Mouse (Mus musculus): ENCODE measurements around the gene Sept8. TPM values are rescaled to one million over a fixed set of nuclear protein-coding genes. Genes with fewer than 3 reads are reported as not detected.
A peak's percentile ranks its signal among the peaks of the same experiment; 100 is the strongest.

The Sept8 gene
- polyA plus RNA-seq, 1 experiment from 2014 or later, result 18.2 TPM

DNA sequence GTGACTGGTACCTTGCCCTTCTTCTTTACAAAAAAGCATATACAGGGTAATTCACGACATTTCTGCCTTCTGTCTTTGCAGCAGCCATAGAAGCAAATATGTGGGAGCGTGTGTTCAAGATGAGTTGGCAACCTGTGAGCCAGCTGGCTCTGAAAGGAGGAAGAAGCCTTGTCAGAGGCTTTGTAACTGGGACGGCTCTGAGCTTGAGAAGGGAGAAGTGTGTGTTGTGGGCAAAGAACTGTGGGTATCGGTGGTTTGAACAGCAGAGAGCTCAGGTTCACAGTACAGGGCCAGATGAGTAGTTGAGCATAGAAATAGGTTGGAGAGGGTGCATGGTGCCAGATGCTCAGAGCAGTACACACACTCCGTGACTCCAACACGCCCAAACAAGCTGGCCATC, 22.1 kb upstream of the Sept8 start:
- Histone ChIP-seq H3K9ac (no peak overlapping the region), H3K4me2 (no peak overlapping the region), H3K9me3 (replicated peaks) (no peaks in the 10 kb centered on the region), H3K27me3 (peaks cover 39% of the 10 kb centered on the region), H3K36me3 (replicated peaks) (no peaks in the 10 kb centered on the region), H3K4me1 (replicated peaks) (peaks cover 8% of the 10 kb centered on the region), H3K27ac (replicated peaks) (no peak overlapping the region), H3K4me3 (replicated peaks) (no peak overlapping the region)
- WGBS (ENCODE audit: insufficient replicate concordance), result 35% methylated on average over 6 of the region's 6 CpGs
- ATAC-seq (ENCODE audit: insufficient read depth), result no peak

DNA sequence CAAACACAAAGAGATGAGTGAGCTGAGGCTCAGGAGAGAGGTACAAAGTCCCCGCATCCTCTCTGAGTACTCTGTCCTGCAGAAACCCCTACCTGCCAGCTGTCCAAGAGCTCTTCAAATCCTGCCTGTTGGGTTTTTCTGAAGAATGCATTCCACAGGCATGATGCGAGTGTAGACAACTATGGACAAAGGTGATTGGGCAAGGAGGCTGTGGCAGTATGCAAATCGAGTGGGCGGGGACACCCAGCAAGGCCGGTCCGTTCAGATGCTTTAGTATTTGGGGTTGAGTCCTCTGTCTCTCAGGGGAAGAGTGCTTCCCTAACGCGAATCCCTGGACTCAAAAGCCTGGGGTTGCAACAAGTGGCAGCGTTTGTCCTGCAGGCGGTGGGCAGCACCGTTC, 18.5 kb upstream of the Sept8 start:
- H3K4me1 ChIP-seq (replicated peaks), result peaks cover 7% of the 10 kb centered on the region
- no peaks in the 10 kb centered on the region for H3K36me3 ChIP-seq (replicated peaks)
- H3K4me2 ChIP-seq, result no peak overlapping the region
- no peak overlapping the region for H3K4me3 ChIP-seq (replicated peaks)
- no peak for ATAC-seq (ENCODE audit: insufficient read depth)
- H3K9me3 ChIP-seq (replicated peaks), result no peaks in the 10 kb centered on the region
- H3K27me3 ChIP-seq, result peaks cover 39% of the 10 kb centered on the region
- no peak overlapping the region for H3K27ac ChIP-seq (replicated peaks)
- H3K9ac ChIP-seq, result no peak overlapping the region
- 17% methylated on average over 11 of the region's 11 CpGs for WGBS (ENCODE audit: insufficient replicate concordance)

DNA sequence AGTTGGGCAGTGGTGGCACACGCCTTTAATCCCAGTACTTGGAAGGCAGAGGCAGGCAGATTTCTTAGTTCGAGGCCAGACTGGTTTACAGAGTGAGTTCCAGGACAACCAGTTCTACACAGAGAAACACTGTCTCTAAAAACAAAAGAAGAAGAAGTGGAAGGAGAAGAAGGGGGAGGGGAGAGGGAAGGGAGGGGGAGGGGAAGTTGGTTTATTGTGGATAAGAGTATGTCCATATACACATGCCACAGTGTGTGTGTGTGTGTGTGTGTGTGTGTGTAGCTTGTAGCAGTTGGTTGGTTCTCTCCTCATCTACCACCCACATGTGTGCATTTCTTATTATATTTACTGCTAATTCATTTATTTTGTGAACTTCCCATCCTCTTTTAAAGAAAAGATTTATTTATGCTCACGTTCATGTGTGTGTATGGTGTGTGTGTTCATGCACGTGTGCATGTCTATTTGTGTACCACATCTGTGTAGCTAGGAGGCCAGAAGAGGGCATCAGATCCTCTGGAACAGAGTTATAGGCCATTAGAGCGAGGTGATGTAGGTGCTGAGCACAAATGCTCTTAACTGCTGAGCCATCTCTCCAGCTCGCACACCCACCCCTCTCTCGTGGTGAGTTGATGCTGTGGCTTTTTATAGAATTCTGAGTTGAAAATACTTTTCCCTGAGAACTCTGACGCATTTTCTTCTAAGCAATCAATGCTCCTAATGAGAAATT, 16.9 kb upstream of the Sept8 start:
- 48% methylated on average over 8 of the region's 8 CpGs for WGBS (ENCODE audit: insufficient replicate concordance)

DNA sequence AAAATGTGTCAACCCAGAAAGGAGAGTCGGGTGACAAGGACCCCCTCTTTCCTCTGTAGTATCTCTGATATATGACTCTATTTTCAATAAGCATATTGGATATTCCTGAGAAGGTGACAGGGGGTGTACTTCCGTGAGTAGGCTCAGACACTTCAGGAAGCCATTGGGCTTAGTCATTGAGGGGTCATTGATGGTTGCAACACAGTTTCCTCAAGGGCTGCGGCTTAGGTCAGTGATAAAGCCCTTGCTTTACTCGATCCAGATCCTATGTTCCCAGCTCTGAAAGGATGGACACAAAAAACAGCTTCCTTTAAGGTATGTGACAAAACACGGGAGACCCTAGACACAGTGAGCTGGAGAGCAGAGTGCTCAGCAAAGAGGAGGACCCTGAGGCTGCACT, 15.3 kb upstream of the Sept8 start:
- Histone ChIP-seq H3K27ac (replicated peaks) (no peak overlapping the region), H3K9ac (no peak overlapping the region), H3K4me2 (no peak overlapping the region), H3K36me3 (replicated peaks) (no peaks in the 10 kb centered on the region), H3K4me3 (replicated peaks) (no peak overlapping the region), H3K9me3 (replicated peaks) (no peaks in the 10 kb centered on the region), H3K4me1 (replicated peaks) (peaks cover 7% of the 10 kb centered on the region), H3K27me3 (peaks cover 26% of the 10 kb centered on the region)
- no peak for ATAC-seq (ENCODE audit: insufficient read depth)
- 45% methylated on average over 5 of the region's 5 CpGs for WGBS (ENCODE audit: insufficient replicate concordance)

More for the DNA sequence above, 16.9 kb upstream of the Sept8 start:
- H3K36me3 ChIP-seq (replicated peaks), result no peaks in the 10 kb centered on the region
- H3K4me3 ChIP-seq (replicated peaks), result no peak overlapping the region
- no peak overlapping the region for H3K9ac ChIP-seq
- H3K4me2 ChIP-seq, result no peak overlapping the region
- peaks cover 7% of the 10 kb centered on the region for H3K4me1 ChIP-seq (replicated peaks)
- peaks cover 35% of the 10 kb centered on the region for H3K27me3 ChIP-seq
- no peak overlapping the region for H3K27ac ChIP-seq (replicated peaks)
- H3K9me3 ChIP-seq (replicated peaks), result no peaks in the 10 kb centered on the region
- no peak for ATAC-seq (ENCODE audit: insufficient read depth)

DNA sequence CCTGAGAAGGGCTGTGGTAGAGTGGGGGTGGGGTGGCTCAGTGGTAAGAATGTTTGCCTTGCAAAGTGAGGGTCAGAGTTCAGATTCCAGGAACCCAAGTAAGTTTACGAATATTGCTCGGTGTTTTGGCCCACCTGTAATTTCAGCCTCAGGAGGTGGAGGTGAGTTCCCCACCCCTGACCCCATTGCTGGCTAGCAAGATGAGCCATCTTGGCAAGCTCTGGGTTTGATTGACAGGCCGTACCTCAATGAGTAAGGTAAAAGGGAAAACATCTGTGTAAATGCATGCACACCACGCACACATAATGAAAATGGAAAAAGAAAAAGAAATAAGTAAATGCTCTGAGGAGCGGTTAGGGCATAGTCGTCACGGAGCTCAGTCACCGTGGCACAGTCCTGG, 14.7 kb upstream of the Sept8 start:
- ATAC-seq (ENCODE audit: insufficient read depth), result no peak
- Histone ChIP-seq H3K4me3 (replicated peaks) (no peak overlapping the region), H3K27me3 (peaks cover 25% of the 10 kb centered on the region), H3K36me3 (replicated peaks) (no peaks in the 10 kb centered on the region), H3K4me2 (no peak overlapping the region), H3K9me3 (replicated peaks) (no peaks in the 10 kb centered on the region), H3K27ac (replicated peaks) (no peak overlapping the region), H3K9ac (no peak overlapping the region), H3K4me1 (replicated peaks) (peaks cover 7% of the 10 kb centered on the region)
- 79% methylated on average over 8 of the region's 8 CpGs for WGBS (ENCODE audit: insufficient replicate concordance)

DNA sequence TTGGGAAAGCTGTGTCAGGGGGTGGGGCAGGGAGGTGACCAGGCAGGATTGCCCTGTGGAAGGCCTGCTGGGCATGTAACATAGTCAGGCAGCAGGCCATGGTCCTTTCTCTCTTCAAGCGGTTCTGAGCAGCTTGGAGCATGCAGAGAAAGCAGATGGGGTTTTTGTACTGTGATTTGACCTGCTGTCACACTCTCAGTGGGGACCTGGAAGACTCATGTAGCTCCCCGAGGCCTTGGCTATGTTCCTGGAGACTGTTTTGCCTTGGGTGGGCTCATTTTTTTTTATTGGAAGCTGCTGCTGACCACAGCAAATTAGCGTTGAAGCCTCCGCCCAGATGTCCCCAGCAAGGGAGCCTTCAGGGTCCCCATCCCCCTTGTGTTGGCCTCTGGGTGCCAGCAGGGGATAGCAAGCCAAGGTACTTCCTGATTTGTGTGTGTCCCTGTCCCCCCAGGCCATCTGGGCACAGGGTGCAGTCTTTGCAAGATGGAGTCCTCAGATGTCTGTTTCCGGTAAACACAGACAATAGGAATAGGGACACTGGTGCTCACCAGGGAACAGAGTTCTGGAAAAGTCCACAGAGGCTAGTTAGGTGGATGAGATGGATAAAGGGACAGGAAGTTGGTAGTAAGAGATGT, 13.9 kb upstream of the Sept8 start:
- peaks cover 7% of the 10 kb centered on the region for H3K4me1 ChIP-seq (replicated peaks)
- H3K27ac ChIP-seq (replicated peaks), result no peak overlapping the region
- H3K27me3 ChIP-seq, result peaks cover 18% of the 10 kb centered on the region
- no peak overlapping the region for H3K9ac ChIP-seq
- H3K9me3 ChIP-seq (replicated peaks), result no peaks in the 10 kb centered on the region
- ATAC-seq (ENCODE audit: insufficient read depth), result no peak
- no peak overlapping the region for H3K4me3 ChIP-seq (replicated peaks)
- 64% methylated on average over 5 of the region's 5 CpGs for WGBS (ENCODE audit: insufficient replicate concordance)
- no peak overlapping the region for H3K4me2 ChIP-seq
- no peaks in the 10 kb centered on the region for H3K36me3 ChIP-seq (replicated peaks)

DNA sequence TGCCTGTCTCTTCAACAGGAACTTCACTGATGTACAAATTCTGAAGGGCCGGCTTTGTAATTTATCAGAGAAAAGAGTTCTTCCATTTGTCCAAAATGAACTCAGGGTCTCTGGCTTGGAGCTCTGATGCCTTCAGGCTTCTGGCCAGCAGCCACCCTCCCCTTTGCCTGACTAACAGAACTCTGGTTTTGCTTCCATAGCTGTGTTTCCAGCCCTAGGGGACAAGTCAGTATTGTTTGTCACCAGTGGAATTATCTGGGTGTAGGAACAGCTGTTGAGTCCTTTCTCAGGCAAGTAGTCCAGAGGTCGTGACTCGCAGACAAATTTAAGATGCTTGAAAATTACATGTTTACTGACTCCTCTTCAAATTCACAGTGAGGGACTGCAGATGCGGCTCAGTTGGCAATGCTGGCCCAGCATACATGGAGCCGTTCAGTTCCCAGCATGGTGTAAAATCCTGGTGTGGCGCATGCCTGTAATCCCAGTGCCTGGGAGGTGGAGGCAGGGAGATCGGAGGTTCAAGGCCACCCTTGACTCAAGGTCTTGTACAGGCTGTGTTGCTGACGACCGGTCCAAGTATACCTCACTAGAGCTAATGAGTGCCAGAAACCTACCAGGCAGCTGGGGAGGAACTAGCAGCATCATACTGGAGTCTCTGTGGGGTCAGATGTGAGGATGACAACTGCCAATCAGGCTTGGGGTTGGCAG, 11.8 kb upstream of the Sept8 start:
- WGBS (ENCODE audit: insufficient replicate concordance), result 75% methylated on average over 9 of the region's 9 CpGs
- no peak overlapping the region for H3K4me3 ChIP-seq (replicated peaks)
- no peaks in the 10 kb centered on the region for H3K27me3 ChIP-seq
- H3K9ac ChIP-seq, result no peak overlapping the region
- ATAC-seq (ENCODE audit: insufficient read depth), result no peak
- H3K4me2 ChIP-seq, result no peak overlapping the region
- no peaks in the 10 kb centered on the region for H3K4me1 ChIP-seq (replicated peaks)
- no peaks in the 10 kb centered on the region for H3K9me3 ChIP-seq (replicated peaks)
- no peaks in the 10 kb centered on the region for H3K36me3 ChIP-seq (replicated peaks)
- no peak overlapping the region for H3K27ac ChIP-seq (replicated peaks)

DNA sequence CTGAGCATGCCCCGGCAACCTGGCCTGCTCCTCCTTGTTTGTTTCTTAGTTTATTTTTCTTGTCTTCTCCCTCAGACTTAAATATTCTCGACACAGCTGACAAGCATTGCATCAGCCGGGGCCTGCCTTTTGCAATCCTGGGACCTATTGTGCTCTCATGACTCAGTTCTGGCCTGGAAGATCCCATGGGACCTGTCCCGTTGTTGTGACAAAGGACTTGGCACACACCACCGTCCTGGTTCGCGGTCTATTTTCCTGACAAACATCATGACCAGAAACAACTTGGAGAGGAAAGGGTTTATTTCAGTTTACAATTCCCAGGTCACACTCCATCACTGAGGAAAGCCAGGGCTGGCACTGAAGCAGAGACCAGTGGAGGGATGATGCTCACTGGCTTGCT, 10.9 kb upstream of the Sept8 start:
- WGBS (ENCODE audit: insufficient replicate concordance), result 64% methylated on average over 7 of the region's 7 CpGs

DNA sequence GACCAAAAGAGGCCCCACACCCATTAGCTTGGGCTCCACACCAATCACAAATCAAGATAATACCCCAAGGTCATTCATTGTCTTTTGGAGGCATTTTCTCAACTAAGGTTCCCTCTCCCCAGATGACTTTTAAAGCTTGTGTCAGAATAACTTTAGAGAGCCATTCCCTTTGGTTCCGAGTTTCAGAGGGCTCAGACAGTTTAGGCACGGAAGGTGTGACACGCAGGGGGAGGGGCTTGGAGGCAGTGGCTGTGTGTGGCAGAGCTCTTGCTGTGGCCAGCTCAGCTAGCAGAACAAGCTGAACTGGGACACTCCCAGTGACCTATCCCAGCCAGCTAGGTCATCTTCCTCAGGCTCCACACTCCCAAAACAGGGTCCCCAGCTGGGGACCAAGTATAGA, 10.5 kb upstream of the Sept8 start:
- H3K4me3 ChIP-seq (replicated peaks), result no peak overlapping the region
- no peak overlapping the region for H3K4me2 ChIP-seq
- no peak overlapping the region for H3K9ac ChIP-seq
- 51% methylated on average over 3 of the region's 3 CpGs for WGBS (ENCODE audit: insufficient replicate concordance)
- no peaks in the 10 kb centered on the region for H3K9me3 ChIP-seq (replicated peaks)
- H3K27me3 ChIP-seq, result no peaks in the 10 kb centered on the region
- no peaks in the 10 kb centered on the region for H3K4me1 ChIP-seq (replicated peaks)
- no peak overlapping the region for H3K27ac ChIP-seq (replicated peaks)
- H3K36me3 ChIP-seq (replicated peaks), result no peaks in the 10 kb centered on the region
- no peak for ATAC-seq (ENCODE audit: insufficient read depth)

More for the DNA sequence above, 10.9 kb upstream of the Sept8 start:
- ATAC-seq (ENCODE audit: insufficient read depth), result no peak
- Histone ChIP-seq H3K4me1 (replicated peaks) (no peaks in the 10 kb centered on the region), H3K9ac (no peak overlapping the region), H3K27me3 (no peaks in the 10 kb centered on the region), H3K4me3 (replicated peaks) (no peak overlapping the region), H3K36me3 (replicated peaks) (no peaks in the 10 kb centered on the region), H3K27ac (replicated peaks) (no peak overlapping the region), H3K4me2 (no peak overlapping the region), H3K9me3 (replicated peaks) (no peaks in the 10 kb centered on the region)

DNA sequence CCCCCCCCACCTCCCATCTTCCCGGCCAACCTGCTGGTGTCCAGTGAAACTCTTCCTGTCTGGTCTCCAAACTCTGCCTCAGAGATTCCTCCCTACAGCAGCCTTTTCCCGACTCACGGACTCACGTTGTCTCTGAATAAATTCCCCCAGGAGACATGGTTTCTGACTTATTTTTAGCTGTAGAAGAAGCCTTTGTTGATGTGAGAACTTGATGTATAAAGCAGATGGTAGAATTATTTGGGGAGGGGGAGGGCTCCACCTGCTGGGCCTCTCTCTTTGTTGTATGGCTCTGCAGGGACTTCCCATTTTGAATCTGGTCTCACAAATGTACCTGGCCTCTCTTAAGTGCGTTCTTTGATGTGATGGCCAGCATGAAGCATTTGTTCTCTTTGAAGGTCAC, 8.7 kb upstream of the Sept8 start:
- Histone ChIP-seq H3K27ac (replicated peaks) (no peak overlapping the region), H3K4me2 (no peak overlapping the region), H3K4me3 (replicated peaks) (no peak overlapping the region), H3K9me3 (replicated peaks) (no peaks in the 10 kb centered on the region), H3K9ac (no peak overlapping the region), H3K36me3 (replicated peaks) (no peaks in the 10 kb centered on the region), H3K27me3 (no peaks in the 10 kb centered on the region; the same call in 1 of the 2 replicates), H3K4me1 (replicated peaks) (no peaks in the 10 kb centered on the region)
- ATAC-seq (ENCODE audit: insufficient read depth), result no peak
- WGBS (ENCODE audit: insufficient replicate concordance), result 61% methylated on average over 5 of the region's 5 CpGs

DNA sequence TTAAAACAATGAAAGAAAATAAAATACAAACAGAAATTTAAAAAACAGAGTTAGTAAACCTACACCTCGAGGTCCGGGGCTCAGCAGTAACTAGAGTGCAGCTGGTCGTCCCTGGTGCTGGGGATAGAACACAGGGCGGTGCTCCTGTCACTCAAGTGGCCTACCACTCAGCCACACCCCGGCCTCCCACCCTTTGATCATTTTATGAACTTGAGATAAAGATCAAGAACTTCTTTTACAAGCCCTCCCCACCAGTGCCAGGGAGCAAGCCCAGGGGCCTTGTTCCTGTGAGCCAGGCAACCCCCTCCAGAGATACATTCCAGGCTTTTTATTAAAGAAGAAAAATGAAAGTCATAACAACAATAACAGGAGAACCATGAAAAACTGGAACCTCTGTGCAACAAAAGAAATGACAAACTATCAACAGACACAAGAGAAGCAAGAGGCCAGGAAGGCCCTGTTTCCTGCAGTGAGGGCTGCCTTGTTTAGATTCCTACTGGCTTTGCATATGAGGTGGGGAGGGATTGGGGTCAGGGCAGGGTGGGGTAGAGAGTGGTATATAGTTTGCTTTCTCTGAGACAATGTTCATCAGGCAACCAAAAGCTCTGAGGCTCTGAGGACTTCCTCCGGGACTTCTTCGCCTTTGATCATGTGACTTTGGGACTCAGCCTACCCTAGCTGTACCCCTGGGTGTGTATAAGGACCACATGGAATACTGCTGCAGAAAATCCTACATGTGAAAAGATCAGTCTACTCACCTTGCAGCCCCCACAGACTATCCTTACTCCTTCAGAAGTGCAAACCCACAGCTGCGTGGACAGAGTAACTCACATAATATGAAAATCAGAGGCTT, 2.1 kb upstream of the Sept8 start:
- peaks cover 16% of the 10 kb centered on the region for H3K27me3 ChIP-seq
- 0 out of 2 replicates have a peak overlapping the region, but pooled peaks have one; percentile 2 for H3K9ac ChIP-seq
- no peaks in the 10 kb centered on the region for H3K9me3 ChIP-seq (replicated peaks)
- H3K4me1 ChIP-seq (replicated peaks), result peaks cover 54% of the 10 kb centered on the region
- peak overlapping the region; percentile 94 for H3K27ac ChIP-seq (replicated peaks)
- peak overlapping the region; percentile 36 for H3K4me2 ChIP-seq
- no peak overlapping the region for H3K4me3 ChIP-seq (replicated peaks)
- 17% methylated on average over 8 of the region's 8 CpGs for WGBS (ENCODE audit: insufficient replicate concordance)
- no peaks in the 10 kb centered on the region for H3K36me3 ChIP-seq (replicated peaks)
- ATAC-seq (ENCODE audit: insufficient read depth), result no peak
